Mouse (Mus musculus) limb, embryonic 14.5 days (tissue): Measurements from ENCODE around the gene Suds3. TPM values are rescaled to one million over a fixed set of nuclear protein-coding genes. Genes with fewer than 3 reads are reported as not detected.

ENCODE experiments used
- ATAC-seq: fragments of 200-750 bp; cut with Nextera tagmentation; 2 replicates; pipeline ENCODE4 v1.8.0; 2017; ENCODE audit warnings: low read depth, moderate number of reproducible peaks, moderate TSS enrichment; ENCODE audit not compliant: low FRiP score
- DNase-seq: peaks from one replicate; pipeline ENCODE4 v3.0.0-alpha.2; 2015; ENCODE audit warnings: low spot score
- H3K27ac ChIP-seq: fragments of 300-500 bp; sonication (generic); replicated peaks from 2 replicates; pipeline ENCODE4 v1.5.1; 2014; ENCODE audit warnings: low read depth, mild to moderate bottlenecking, low read length, moderate library complexity, mixed read lengths
- H3K27me3 ChIP-seq: fragments of 300-500 bp; sonication (generic); 2 replicates; pipeline ENCODE4 v1.6.1; 2014; ENCODE audit warnings: low read length, mixed read lengths; ENCODE audit not compliant: control insufficient read depth, insufficient read depth
- H3K36me3 ChIP-seq: fragments of 300-500 bp; sonication (generic); 2 replicates; pipeline ENCODE4 v1.6.1; 2014; ENCODE audit warnings: mild to moderate bottlenecking, low read length, moderate library complexity, mixed read lengths; ENCODE audit not compliant: control insufficient read depth, insufficient read depth
- H3K4me1 ChIP-seq: fragments of 300-500 bp; sonication (generic); 2 replicates; pipeline ENCODE4 v1.6.1; 2014; ENCODE audit warnings: antibody characterized with exemption, low read length, mixed read lengths; ENCODE audit not compliant: control insufficient read depth, insufficient read depth
- H3K4me2 ChIP-seq: fragments of 300-500 bp; sonication (generic); replicated peaks from 2 replicates; pipeline ENCODE4 v1.6.1; 2014; ENCODE audit warnings: low read depth, mild to moderate bottlenecking, low read length, moderate library complexity; ENCODE audit not compliant: severe bottlenecking
- H3K4me3 ChIP-seq: fragments of 300-500 bp; sonication (generic); replicated peaks from 2 replicates; pipeline ENCODE4 v1.5.1; 2014; ENCODE audit warnings: low read length
- H3K9ac ChIP-seq: fragments of 300-500 bp; sonication (generic); 2 replicates; pipeline ENCODE4 v1.6.1; 2014; ENCODE audit warnings: mild to moderate bottlenecking, low read depth, low read length, moderate library complexity; ENCODE audit not compliant: severe bottlenecking
- H3K9me3 ChIP-seq: fragments of 300-500 bp; sonication (generic); 2 replicates; pipeline ENCODE4 v1.6.1; 2016; ENCODE audit warnings: low read length; ENCODE audit not compliant: control insufficient read depth
- POLR2A ChIP-seq: fragments of 200-500 bp; IDR thresholded peaks from 2 replicates; pipeline ENCODE4 v1.8.0; 2012; ENCODE audit warnings: inconsistent platforms, mild to moderate bottlenecking, moderate library complexity, borderline replicate concordance; ENCODE audit not compliant: insufficient read depth, insufficient read length; ENCODE audit errors: extremely low read depth
- WGBS: fragments of 180-500 bp; shearing (Covaris S2); extraction: QIAGEN DNeasy Blood & Tissue Kit; methylation state at CpG from one replicate; pipeline ENCODE4 v1.1.7; 2014; 5-methylcytosine and 5-hydroxymethylcytosine counted together
- polyA plus RNA-seq, 2 experiments: library from polyadenylated mRNA; depleted of rRNA in 1 of 2; stranded (reverse) in 1 of 2; unstranded in 1 of 2; fragments of >200 nt; fragmentation: Nextera tagmentation in 1 of 2; extraction: Ambion mirVana in 1 of 2; gene quantifications; 2 replicates each; pipeline versions ENCODE4 v1.2.1 to v1.2.3; 2012 to 2014

The Suds3 gene
- polyA plus RNA-seq, 2 experiments, result 43.8 to 74.7 TPM

DNA sequence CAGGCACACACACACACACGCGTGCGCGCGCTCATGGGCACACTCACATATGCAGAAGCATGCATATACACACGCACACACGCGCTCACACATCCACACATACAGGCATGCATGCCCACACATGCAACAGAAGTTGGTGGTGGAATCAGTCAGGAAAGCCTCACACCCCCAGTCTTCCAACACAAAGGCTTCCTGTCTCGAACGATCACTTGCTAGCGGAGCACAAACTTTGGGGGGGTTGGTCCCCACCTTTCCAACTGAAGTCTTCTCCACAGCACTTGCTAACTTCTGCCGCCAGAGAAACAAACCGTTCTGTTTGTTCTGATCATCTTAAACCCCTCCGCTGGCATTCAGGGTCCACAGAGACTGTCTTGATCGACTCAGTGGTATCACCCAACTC is 14.8 kb upstream of the Suds3 start:
- no peaks in the 10 kb centered on the region for H3K36me3 ChIP-seq
- ATAC-seq (no peak), DNase-seq (no peak)
- WGBS, result 89% methylated on average over 15 of the region's 15 CpGs
- no peak overlapping the region for H3K9ac ChIP-seq
- H3K4me2 ChIP-seq, result no peak overlapping the region
- no peak for TF ChIP-seq POLR2A
- no peak overlapping the region for H3K27ac ChIP-seq
- no peaks in the 10 kb centered on the region for H3K27me3 ChIP-seq
- H3K9me3 ChIP-seq, result no peaks in the 10 kb centered on the region
- H3K4me3 ChIP-seq, result no peak overlapping the region
- H3K4me1 ChIP-seq, result peaks cover 10% of the 10 kb centered on the region

DNA sequence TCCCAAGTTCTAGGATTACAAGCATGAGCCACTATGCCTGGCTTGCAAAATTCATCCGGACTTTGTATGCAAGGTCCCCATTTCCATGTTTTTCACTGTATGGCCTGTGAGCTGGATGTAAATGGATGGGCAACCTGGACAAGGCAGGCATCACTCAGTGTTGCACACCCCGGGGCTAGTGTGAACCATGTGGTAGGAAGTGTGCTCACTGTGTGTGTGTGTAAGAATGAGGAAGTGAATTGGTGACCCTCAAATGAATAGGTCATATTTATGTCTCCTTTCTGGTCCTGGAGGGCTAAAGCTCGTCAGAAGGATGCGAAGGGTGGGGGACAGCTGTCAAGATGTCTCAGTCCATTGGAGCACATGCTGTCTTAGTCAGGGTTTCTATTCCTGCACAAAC is 11.1 kb upstream of the Suds3 start:
- no peak for TF ChIP-seq POLR2A
- Histone ChIP-seq H3K9me3 (no peaks in the 10 kb centered on the region), H3K4me3 (no peak overlapping the region), H3K36me3 (no peaks in the 10 kb centered on the region), H3K27ac (no peak overlapping the region), H3K9ac (no peak overlapping the region), H3K27me3 (no peaks in the 10 kb centered on the region), H3K4me1 (no peaks in the 10 kb centered on the region), H3K4me2 (no peak overlapping the region)
- DNase-seq (no peak), ATAC-seq (no peak)
- 85% methylated on average over 4 of the region's 4 CpGs for WGBS

DNA sequence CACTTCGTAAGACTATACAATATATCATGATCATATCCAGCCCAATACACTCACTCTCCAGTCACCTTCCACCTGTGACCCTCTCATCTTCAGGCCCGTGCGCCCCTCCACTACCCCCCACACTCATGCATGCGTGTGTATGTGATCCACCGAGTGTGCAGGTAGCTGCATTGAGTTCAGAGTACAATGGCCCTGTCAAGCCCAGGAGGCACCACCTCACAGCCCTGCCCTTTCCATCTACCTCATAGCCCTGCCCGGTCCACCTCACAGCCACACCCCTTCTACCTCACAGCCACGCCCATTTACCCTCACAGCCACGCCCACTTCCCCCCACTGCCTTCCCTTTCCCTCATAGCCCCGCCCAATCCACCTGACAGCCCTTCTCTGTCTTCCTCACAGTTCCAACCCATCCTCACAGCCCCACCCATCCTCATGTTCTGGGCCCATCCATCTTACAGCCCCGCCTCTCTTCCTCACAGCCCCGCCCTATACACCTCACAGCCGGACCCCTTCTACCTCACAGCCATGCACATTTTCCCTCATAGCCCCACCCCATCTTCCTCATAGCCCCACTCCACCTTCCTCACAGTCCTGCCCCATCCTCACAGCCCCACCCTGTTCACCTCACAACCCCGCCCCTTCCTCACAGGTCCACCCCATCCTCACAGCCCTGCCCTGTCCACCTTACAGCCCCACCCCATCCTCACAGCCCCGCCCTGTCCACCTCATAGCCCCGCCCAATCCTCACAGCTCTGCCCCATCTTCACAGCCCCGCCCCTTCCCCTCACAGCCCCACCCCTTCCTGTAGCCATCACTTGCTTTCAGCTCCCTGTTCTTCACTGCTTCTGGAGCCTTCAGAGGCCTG is 9.8 kb upstream of the Suds3 start:
- TF ChIP-seq POLR2A, result no peak
- Histone ChIP-seq H3K4me2 (no peak overlapping the region), H3K36me3 (no peaks in the 10 kb centered on the region), H3K4me3 (no peak overlapping the region), H3K9ac (no peak overlapping the region), H3K27ac (no peak overlapping the region), H3K9me3 (no peaks in the 10 kb centered on the region), H3K27me3 (peaks cover 6% of the 10 kb centered on the region; the same call in 1 of the 2 replicates), H3K4me1 (peaks cover 6% of the 10 kb centered on the region; the same call in 1 of the 2 replicates)
- DNase-seq (no peak), ATAC-seq (no peak; the same call in 1 of the 2 replicates)
- WGBS, result 82% methylated on average over 16 of the region's 16 CpGs

DNA sequence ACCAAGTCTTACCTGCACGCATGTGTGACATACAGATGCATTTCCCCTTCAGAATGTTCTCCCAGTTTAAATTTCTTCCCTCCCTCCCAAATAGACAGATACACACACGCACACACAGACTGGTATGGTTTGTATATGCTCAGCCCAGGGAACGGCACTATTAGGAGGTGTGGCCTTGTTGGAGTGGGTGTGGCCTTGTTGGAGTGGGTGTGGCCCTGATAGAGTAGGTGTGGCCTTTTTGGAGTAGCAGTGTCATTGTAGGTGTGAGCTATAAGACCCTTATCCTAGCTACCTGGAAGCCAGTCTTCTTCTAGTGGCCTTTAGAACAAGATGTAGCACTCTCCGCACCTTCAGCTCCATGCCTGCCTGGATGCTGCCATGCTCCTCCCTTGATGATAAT is 7.9 kb upstream of the Suds3 start:
- peaks cover 10% of the 10 kb centered on the region; the same call in 1 of the 2 replicates for H3K27me3 ChIP-seq
- no peaks in the 10 kb centered on the region for H3K9me3 ChIP-seq
- DNase-seq (no peak), ATAC-seq (no peak)
- no peak overlapping the region for H3K27ac ChIP-seq
- no peak overlapping the region for H3K9ac ChIP-seq
- H3K4me2 ChIP-seq, result no peak overlapping the region
- peaks cover 8% of the 10 kb centered on the region; the same call in 1 of the 2 replicates for H3K4me1 ChIP-seq
- 93% methylated on average over 4 of the region's 4 CpGs for WGBS
- H3K36me3 ChIP-seq, result no peaks in the 10 kb centered on the region
- no peak overlapping the region for H3K4me3 ChIP-seq
- no peak for TF ChIP-seq POLR2A

DNA sequence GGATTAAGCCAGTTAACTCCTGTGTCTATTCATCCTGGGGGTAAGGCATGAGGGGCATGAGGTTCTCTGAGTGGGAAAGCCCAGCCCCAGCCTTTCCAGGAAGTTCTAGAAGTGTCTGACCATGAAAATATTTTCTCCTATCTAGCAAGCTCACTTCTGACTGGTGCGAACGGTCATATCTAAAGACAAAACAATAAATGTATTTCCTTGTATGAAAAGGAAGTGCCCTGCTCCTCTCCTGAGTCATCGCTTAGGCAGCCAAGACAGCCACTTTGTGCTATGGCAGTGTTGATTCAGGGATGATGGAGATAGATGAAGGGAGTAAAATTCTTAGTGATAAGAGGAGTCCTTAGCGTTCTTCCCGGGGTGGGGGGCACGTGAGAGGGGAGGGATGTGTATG is 7.2 kb upstream of the Suds3 start:
- H3K36me3 ChIP-seq, result no peaks in the 10 kb centered on the region
- H3K9me3 ChIP-seq, result no peaks in the 10 kb centered on the region
- no peak for ATAC-seq
- peaks cover 9% of the 10 kb centered on the region; the same call in 1 of the 2 replicates for H3K4me1 ChIP-seq
- WGBS, result 91% methylated on average over 6 of the region's 6 CpGs
- peaks cover 10% of the 10 kb centered on the region; the same call in 1 of the 2 replicates for H3K27me3 ChIP-seq
- H3K27ac ChIP-seq, result no peak overlapping the region
- no peak for DNase-seq
- H3K4me3 ChIP-seq, result no peak overlapping the region
- TF ChIP-seq POLR2A, result no peak
- no peak overlapping the region for H3K4me2 ChIP-seq
- no peak overlapping the region for H3K9ac ChIP-seq
